ENCODE assay signal across 8 mouse cellular contexts in genomic region chr5:135286185-135286584, GRCm38 (mm10). TPM values are rescaled to one million over a fixed set of nuclear protein-coding genes. Genes with fewer than 3 reads are reported as not detected.
A peak's percentile ranks its signal among the peaks of the same experiment; 100 is the strongest.
DNase-seq lines count a peak whose midpoint lies in the region; ATAC-seq and TF ChIP-seq lines count a peak whose summit lies in the region.

No protein-coding gene starts in this region.

- no peaks in the 10 kb centered on the region for H3K27me3 ChIP-seq in forebrain, embryonic 16.5 days (replicated peaks; ENCODE audit: control insufficient read depth, insufficient read depth, low read length)

- no peak overlapping the region for H3K4me2 ChIP-seq in forebrain, embryonic 16.5 days (ENCODE audit: low read length)

- H3K4me3 ChIP-seq in ES-E14 (ENCODE audit: insufficient read depth in 1 of 2, low read depth in 1 of 2, low read length in 2 of 2, poor library complexity in 1 of 2, severe bottlenecking in 1 of 2), result no peak overlapping the region
- no peak overlapping the region for H3K4me3 ChIP-seq in forebrain, embryonic 16.5 days (replicated peaks; ENCODE audit: low read length)

- ATAC-seq in forebrain, embryonic 16.5 days, result peak; percentile 71
- peak; percentile 81 for ATAC-seq in hematopoietic stem cell, adult 5-6 weeks (replicated peaks in 1 of 2; ENCODE audit: insufficient read depth in 1 of 2, low FRiP score in 2 of 2, low TSS enrichment in 1 of 2, low read depth in 1 of 2, poor library complexity in 2 of 2, severe bottlenecking in 2 of 2)

- no peak overlapping the region for H3K9ac ChIP-seq in ES-E14 (ENCODE audit: insufficient read depth, low read depth, low read length, poor library complexity, severe bottlenecking)
- no peak overlapping the region for H3K9ac ChIP-seq in forebrain, embryonic 16.5 days (replicated peaks; ENCODE audit: low read depth, low read length)

- H3K27ac ChIP-seq in ES-E14 (ENCODE audit: insufficient read depth, low read depth, low read length, poor library complexity, severe bottlenecking), result no peak overlapping the region
- H3K27ac ChIP-seq in forebrain, embryonic 16.5 days (ENCODE audit: low read length), result no peak overlapping the region

- peaks cover 0 to 1% of the 10 kb centered on the region in 2 experiments; a peak in 1 of 4 replicates for H3K4me1 ChIP-seq in ES-E14 (ENCODE audit: control insufficient read depth in 2 of 2, insufficient read depth in 2 of 2, low read length in 2 of 2, poor library complexity in 1 of 2)
- H3K4me1 ChIP-seq in forebrain, embryonic 16.5 days (replicated peaks; ENCODE audit: control insufficient read depth, insufficient read depth, low read length), result no peaks in the 10 kb centered on the region

- no peak for DNase-seq in ES-E14 (ENCODE audit: low read depth, low spot score)
- DNase-seq in c-Kit-positive CD71-positive TER-119-positive erythroid progenitor cells, embryonic 14.5 days (ENCODE audit: low spot score), result peak; percentile 38
- DNase-seq in layer of hippocampus, adult 9-10 months (ENCODE audit: low spot score), result peak; percentile 55
- DNase-seq in lung, postnatal 14 days, result peak; percentile 85
- DNase-seq in retina, postnatal 1 day, result peak; percentile 86
- peak; percentile 70 for DNase-seq in thymus, postnatal 36 days

- in situ Hi-C loops in ES-E14 (cut with MboI; ENCODE audit: low sequenced_read_pairs in 2 of 2, unreplicated experiment in 2 of 2), result loop anchor here in 1 of 2 experiments (5.0 kb wide), 1 partner anchor 49 kb away; no protein-coding TSS in a partner anchor

- under 1% methylated on average over 6 of the region's 6 CpGs for WGBS in forebrain, embryonic 16.5 days

- H3K36me3 ChIP-seq in ES-E14 (ENCODE audit: control insufficient read depth, insufficient read depth, low read length, poor library complexity, severe bottlenecking), result no peaks in the 10 kb centered on the region
- H3K36me3 ChIP-seq in forebrain, embryonic 16.5 days (ENCODE audit: control insufficient read depth, insufficient read depth), result no peaks in the 10 kb centered on the region

- no peaks in the 10 kb centered on the region for H3K9me3 ChIP-seq in ES-E14 (ENCODE audit: control insufficient read depth, insufficient read depth, low read depth, low read length)
- no peaks in the 10 kb centered on the region for H3K9me3 ChIP-seq in forebrain, embryonic 16.5 days (ENCODE audit: control insufficient read depth, low read length)

TF ChIP-seq in ES-E14, 5 proteins besides CTCF, POLR2A, EP300 and RAD21:
- peak; percentile 80; the same call in 1 of the 2 replicates for TF ChIP-seq ZC3H11A (IDR thresholded peaks at IDR 0.05; ENCODE audit: borderline replicate concordance, low read depth, low read length)
- no peak for TF ChIP-seq ZNF384 (IDR thresholded peaks at IDR 0.05; ENCODE audit: low read depth, low read length)
- no peak for TF ChIP-seq CHD2 (IDR thresholded peaks at IDR 0.05; ENCODE audit: low read depth, low read length)
- no peak for TF ChIP-seq MAFK (IDR thresholded peaks at IDR 0.05; ENCODE audit: insufficient read depth, low read depth, low read length)
- TF ChIP-seq HCFC1 (IDR thresholded peaks at IDR 0.05; ENCODE audit: borderline replicate concordance, insufficient read depth, low read length), result no peak
TF ChIP-seq in ES-E14: peak in this region for 1.

RNA-seq across cellular contexts. Expression of gene Fzd9, which starts 35.2 kb away (rescaled TPM):
- 9.4 and 18.2 TPM in 2 replicates for total RNA-seq in ES-E14 (2012; rRNA removed)
- 11.9 and 12.4 TPM in 2 replicates for polyA plus RNA-seq in forebrain, embryonic 16.5 days (2015; fragmentation: Nextera tagmentation; extraction: Ambion mirVana)
- 1.3 and 1.7 TPM in 2 replicates for total RNA-seq in hematopoietic stem cell, adult 5-6 weeks (2017)
